Mouse (Mus musculus) liver, embryonic 11.5 days (tissue): ENCODE results near the gene Pkp3. TPM values are rescaled to one million over a fixed set of nuclear protein-coding genes. Genes with fewer than 3 reads are reported as not detected.

Experiments used
- ATAC-seq: fragments of 200-750 bp; cut with Nextera tagmentation; replicated peaks from 2 replicates; pipeline ENCODE4 v1.8.0; 2017; ENCODE audit warnings: moderate number of reproducible peaks, mild to moderate bottlenecking, moderate TSS enrichment, moderate library complexity; ENCODE audit not compliant: low FRiP score
- DNase-seq: peaks from one replicate; pipeline ENCODE4 v3.0.0-alpha.2; 2017; ENCODE audit warnings: low spot score
- H3K27ac ChIP-seq: fragments of 300-500 bp; sonication (generic); 2 replicates; pipeline ENCODE4 v1.5.1; 2014; ENCODE audit warnings: mild to moderate bottlenecking, low read depth, low read length, control low read depth
- H3K27me3 ChIP-seq: fragments of 300-500 bp; sonication (generic); replicated peaks from 2 replicates; pipeline ENCODE4 v1.6.1; 2014; ENCODE audit warnings: low read length, mixed read lengths; ENCODE audit not compliant: control insufficient read depth, insufficient read depth
- H3K36me3 ChIP-seq: fragments of 300-500 bp; sonication (generic); 2 replicates; pipeline ENCODE4 v1.6.1; 2014; ENCODE audit warnings: mild to moderate bottlenecking, low read length, moderate library complexity, mixed read lengths; ENCODE audit not compliant: control insufficient read depth, insufficient read depth
- H3K4me1 ChIP-seq: fragments of 300-500 bp; sonication (generic); replicated peaks from 2 replicates; pipeline ENCODE4 v1.6.1; 2014; ENCODE audit warnings: low read length, mixed read lengths; ENCODE audit not compliant: control insufficient read depth, insufficient read depth
- H3K4me2 ChIP-seq: fragments of 300-500 bp; sonication (generic); 2 replicates; pipeline ENCODE4 v1.6.1; 2014; ENCODE audit warnings: mild to moderate bottlenecking, control low read depth, moderate library complexity
- H3K4me3 ChIP-seq: fragments of 300-500 bp; sonication (generic); 2 replicates; pipeline ENCODE4 v1.5.1; 2014; ENCODE audit warnings: low read depth, low read length, control low read depth
- H3K9ac ChIP-seq: fragments of 300-500 bp; sonication (generic); 2 replicates; pipeline ENCODE4 v1.6.1; 2014; ENCODE audit warnings: low read depth, low read length, control low read depth
- H3K9me3 ChIP-seq: fragments of 300-500 bp; sonication (generic); 2 replicates; pipeline ENCODE4 v1.6.1; 2016; ENCODE audit warnings: low read length, inconsistent platforms, mixed read lengths; ENCODE audit not compliant: control insufficient read depth
- WGBS: fragments of 180-500 bp; shearing (Covaris S2); extraction: QIAGEN DNeasy Blood & Tissue Kit; methylation state at CpG from one replicate; pipeline ENCODE4 v1.1.7; 2014; 5-methylcytosine and 5-hydroxymethylcytosine counted together
- polyA plus RNA-seq: library from polyadenylated mRNA; unstranded; fragments of >200 nt; fragmentation: Nextera tagmentation; extraction: Ambion mirVana; gene quantifications from 2 replicates; pipeline ENCODE4 v1.2.1, GENCODE M21; 2014

Gene Pkp3
- polyA plus RNA-seq, 1 experiment from 2014 or later, result 1.9 TPM

DNA sequence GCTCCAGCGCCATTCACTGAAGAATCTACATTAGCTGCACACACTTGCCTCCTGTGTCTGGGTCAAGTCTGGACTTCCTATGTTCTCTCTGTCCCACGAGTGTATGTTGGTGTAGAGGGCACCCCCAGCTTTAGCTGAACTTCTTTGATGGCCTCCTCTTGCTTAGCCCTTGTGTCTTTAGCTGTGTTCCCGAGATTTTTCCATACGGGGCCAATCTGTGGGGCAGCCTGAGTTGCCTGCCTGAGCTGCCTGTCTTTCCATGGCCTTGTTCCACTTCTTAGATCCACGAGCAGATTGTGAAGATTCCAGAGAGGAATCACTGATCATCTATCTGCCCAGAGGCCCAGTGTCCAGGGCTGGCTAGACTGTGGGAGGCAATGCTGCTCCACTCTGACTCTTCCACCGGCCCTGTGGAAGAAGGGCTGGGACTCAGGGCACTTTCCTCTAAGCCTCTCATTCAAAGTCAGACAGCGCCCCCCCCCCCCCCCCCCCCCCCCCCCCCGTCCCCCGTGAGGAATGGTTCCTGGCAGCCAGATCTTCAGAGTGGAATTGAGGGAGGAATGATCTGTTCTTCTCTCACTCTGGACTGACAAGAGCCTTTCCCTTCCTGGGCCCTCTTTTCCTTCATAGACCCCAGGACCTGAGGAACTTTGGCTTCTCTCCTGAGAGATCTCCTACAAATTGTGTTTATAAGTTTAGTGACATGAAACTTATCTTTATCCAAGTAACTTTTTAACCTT is 37.0 kb upstream of the Pkp3 start:
- DNase-seq, result no peak
- no peaks in the 10 kb centered on the region for H3K27me3 ChIP-seq
- H3K27ac ChIP-seq, result peak overlapping the region; percentile 30; the same call in 1 of the 2 replicates
- no peak for ATAC-seq
- no peaks in the 10 kb centered on the region for H3K36me3 ChIP-seq
- peaks cover 29% of the 10 kb centered on the region for H3K4me1 ChIP-seq
- H3K9me3 ChIP-seq, result no peaks in the 10 kb centered on the region
- H3K4me2 ChIP-seq, result no peak overlapping the region
- 61% methylated on average over 6 of the region's 9 CpGs for WGBS
- H3K9ac ChIP-seq, result no peak overlapping the region
- no peak overlapping the region for H3K4me3 ChIP-seq

DNA sequence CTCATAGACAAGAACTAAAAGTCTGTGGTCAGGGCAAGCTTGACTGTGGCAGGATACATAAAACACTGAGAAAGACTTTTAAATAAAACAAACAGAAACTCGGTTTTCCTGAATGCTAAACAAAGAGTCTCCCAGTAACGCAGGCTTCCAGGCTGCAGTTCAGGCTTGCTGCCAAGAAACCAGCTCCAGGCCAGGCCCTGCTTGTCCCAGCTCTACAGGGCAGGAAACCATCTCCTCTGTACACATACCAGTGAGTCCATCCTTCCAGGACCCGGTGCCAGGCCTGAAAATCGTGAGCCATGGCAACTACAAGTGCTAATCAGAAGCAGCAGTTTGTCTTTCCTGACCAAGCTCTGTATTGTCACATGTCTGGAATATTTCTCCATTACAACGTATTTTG is 36.4 kb upstream of the Pkp3 start:
- DNase-seq (no peak), ATAC-seq (no peak)
- H3K4me1 ChIP-seq, result peaks cover 33% of the 10 kb centered on the region
- no peaks in the 10 kb centered on the region for H3K27me3 ChIP-seq
- peak overlapping the region; percentile 30; the same call in 1 of the 2 replicates for H3K27ac ChIP-seq
- H3K4me2 ChIP-seq, result no peak overlapping the region
- 28% methylated on average over 5 of the region's 5 CpGs for WGBS
- H3K9me3 ChIP-seq, result no peaks in the 10 kb centered on the region
- H3K4me3 ChIP-seq, result no peak overlapping the region
- H3K9ac ChIP-seq, result no peak overlapping the region
- no peaks in the 10 kb centered on the region for H3K36me3 ChIP-seq

DNA sequence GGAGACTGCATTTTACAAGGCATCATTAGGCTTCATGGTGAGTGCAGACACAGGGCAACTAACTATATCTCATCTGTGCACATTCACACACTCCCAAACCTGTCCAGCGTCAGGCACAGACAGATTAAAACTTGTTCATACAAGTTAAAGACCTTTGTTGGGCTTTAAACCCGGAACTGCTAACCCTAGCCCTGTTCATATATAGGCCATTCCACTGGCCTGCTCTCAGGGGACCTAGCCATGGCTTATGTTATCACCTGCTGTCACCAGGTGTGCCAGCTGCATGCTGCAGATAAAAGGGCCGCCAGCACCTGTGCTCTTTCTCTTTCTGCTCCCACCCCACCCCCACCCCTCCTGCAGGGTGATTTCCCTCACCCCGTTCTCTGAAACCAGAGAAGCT is 35.5 kb upstream of the Pkp3 start:
- H3K9ac ChIP-seq, result peak overlapping the region; percentile 20; the same call in 1 of the 2 replicates
- no peaks in the 10 kb centered on the region for H3K9me3 ChIP-seq
- 21% methylated on average over 4 of the region's 4 CpGs for WGBS
- H3K27me3 ChIP-seq, result no peaks in the 10 kb centered on the region
- ATAC-seq, result peak; percentile 75
- peak overlapping the region; percentile 76 for H3K27ac ChIP-seq
- H3K4me1 ChIP-seq, result peaks cover 40% of the 10 kb centered on the region
- no peaks in the 10 kb centered on the region for H3K36me3 ChIP-seq
- DNase-seq, result no peak
- peak overlapping the region; percentile 40 for H3K4me2 ChIP-seq
- H3K4me3 ChIP-seq, result no peak overlapping the region

DNA sequence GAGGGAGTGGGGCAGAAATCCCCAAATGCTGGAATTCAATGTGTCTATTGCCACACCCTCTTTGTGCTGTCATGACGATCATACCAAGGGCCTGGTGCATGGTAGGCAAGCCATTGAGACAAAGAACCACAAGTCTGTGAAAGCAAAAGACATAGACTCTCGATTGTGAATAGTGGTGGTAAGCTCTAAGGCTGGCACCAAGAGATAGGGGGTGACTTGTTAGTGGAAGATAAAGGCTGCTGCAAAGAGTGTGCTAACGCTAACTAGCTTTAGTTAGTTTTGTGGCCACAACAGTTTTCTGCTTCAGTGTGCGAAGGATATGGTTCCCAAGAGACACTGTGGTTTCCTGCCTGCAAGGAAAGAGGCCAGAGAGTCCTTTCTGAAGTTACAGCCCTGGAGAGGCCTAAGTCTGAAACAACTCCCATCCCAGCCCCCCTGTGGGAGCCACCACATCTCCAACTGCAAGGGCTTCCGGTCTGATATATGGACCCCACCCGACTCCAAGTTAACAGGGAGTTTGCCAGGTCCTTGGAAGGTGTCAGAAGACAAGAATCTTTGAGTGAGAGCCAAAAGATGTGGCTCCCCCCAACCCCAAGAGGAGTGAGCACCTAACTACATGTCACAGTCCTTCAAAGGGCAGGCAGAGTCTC is 31.0 kb upstream of the Pkp3 start:
- peak overlapping the region; percentile 26; the same call in 1 of the 2 replicates for H3K9ac ChIP-seq
- no peaks in the 10 kb centered on the region for H3K9me3 ChIP-seq
- H3K27ac ChIP-seq, result peak overlapping the region; percentile 88
- WGBS, result 28% methylated on average over 6 of the region's 6 CpGs
- no peak overlapping the region; the same call in 1 of the 2 replicates for H3K4me3 ChIP-seq
- H3K4me2 ChIP-seq, result peak overlapping the region; percentile 89
- H3K36me3 ChIP-seq, result no peaks in the 10 kb centered on the region
- H3K27me3 ChIP-seq, result no peaks in the 10 kb centered on the region
- H3K4me1 ChIP-seq, result peaks cover 33% of the 10 kb centered on the region
- no peak for DNase-seq
- ATAC-seq, result peak; percentile 78

DNA sequence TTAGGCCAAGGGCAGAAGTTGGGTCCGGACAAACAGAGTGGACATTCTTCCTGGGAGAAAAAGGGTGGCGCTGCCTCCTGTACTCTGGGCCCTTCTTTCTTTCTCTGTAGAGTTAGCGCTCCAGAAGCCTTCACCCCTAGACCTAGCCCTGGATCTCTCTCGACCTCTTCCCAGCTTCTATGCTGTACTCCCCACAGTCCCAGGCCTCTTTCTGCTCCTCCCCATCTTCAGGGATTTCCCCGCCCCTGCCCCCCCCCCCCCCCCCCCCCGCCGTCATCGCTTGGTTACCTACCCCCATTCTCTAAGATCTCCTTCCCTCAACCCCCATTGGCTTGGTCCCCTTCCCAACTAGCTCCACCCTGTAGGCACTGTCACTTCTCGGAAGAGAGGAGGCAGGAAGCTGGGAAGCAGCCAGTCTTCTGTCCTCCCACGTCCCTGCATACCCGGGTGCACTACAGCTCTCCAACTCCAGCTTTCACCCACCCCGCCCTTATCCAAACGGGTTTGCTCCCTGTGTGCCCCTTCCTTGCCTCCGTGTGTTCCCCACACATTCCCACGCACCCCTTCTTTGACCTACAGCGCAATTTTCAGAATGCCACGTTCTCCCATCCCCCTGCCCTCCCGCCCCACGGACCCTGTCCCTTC is 30.3 kb upstream of the Pkp3 start:
- Histone ChIP-seq H3K36me3 (no peaks in the 10 kb centered on the region), H3K4me3 (peak overlapping the region; percentile 45), H3K4me2 (peak overlapping the region; percentile 89), H3K9me3 (no peaks in the 10 kb centered on the region), H3K9ac (peak overlapping the region; percentile 63), H3K27me3 (no peaks in the 10 kb centered on the region), H3K27ac (peak overlapping the region; percentile 88), H3K4me1 (peaks cover 28% of the 10 kb centered on the region)
- ATAC-seq (peak; percentile 46), DNase-seq (no peak)
- WGBS, result 5% methylated on average over 15 of the region's 19 CpGs

DNA sequence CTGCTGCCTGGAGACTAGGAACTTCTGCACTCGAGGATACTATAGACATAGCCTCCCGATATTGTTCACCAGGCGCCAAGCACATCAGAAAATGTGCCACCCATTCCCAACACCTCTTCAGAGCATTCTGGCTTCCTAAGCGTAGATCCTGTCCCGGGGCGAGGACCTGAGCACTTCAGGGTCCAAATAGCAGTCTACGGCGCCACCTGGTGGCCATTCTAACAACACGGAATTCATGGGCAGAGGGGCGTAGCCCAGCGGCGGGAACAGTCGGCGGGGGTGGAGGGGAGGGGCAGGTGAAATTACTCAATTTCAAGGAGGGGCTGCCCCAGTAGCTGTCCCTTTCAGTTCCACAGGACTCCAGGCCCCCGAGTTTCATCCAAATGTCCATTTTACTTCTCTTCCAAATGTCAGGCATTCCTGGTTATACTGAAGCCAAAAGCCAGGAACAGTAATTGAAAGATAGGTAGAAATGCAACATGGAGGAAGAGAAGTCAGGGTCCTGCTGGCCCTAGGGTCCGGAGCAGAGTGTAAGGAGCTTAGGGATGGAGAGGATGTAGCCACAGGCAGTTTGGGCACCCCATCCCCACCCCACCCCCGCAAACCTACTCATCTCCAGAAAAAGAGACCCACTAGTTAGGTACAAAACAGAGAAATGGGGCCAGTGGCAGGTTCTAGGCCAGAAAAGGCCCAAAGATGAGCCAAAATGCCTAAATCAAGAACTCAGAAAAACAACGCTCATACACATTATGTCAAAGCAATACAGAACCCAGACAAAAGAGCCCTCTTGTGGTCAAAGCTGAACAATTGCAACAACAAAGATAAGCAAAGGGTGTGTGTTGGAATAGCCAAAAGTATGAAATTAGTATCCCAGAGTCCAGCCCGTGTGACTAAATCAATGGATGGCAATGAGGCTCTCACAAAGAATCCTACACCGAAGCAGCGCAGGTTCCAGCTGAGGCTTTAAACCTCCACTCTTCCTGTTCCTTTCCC is 29.5 kb upstream of the Pkp3 start:
- Histone ChIP-seq H3K27ac (peak overlapping the region; percentile 88), H3K27me3 (no peaks in the 10 kb centered on the region), H3K4me3 (peak overlapping the region; percentile 45), H3K9ac (peak overlapping the region; percentile 63), H3K9me3 (no peaks in the 10 kb centered on the region), H3K4me1 (peaks cover 20% of the 10 kb centered on the region), H3K36me3 (no peaks in the 10 kb centered on the region), H3K4me2 (peak overlapping the region; percentile 89)
- peak; percentile 77 for ATAC-seq
- peak; percentile 85 for DNase-seq
- 10% methylated on average over 21 of the region's 21 CpGs for WGBS

DNA sequence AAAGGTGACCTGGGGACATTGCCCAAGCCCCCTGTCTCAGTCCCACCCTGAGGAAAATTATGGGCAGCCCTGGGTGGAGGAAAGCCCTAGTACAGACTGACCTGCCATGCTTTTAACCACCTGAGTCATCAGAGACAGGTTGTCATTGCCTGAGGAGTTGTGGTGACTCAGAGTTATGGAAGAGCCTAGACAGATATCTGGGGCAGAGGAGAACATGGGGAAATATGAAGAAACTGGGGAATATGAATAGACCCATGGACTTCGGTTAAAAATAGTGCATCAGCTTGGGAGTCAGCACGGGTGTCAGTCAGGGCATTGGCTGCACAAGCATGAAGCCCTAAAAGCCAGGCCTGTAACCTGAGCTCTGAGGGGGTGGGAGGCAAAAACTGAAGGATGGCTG is 28.7 kb upstream of the Pkp3 start:
- Histone ChIP-seq H3K9me3 (no peaks in the 10 kb centered on the region), H3K4me2 (no peak overlapping the region), H3K4me1 (peaks cover 20% of the 10 kb centered on the region), H3K27ac (no peak overlapping the region), H3K9ac (no peak overlapping the region), H3K27me3 (no peaks in the 10 kb centered on the region), H3K4me3 (no peak overlapping the region), H3K36me3 (no peaks in the 10 kb centered on the region)
- ATAC-seq, result no peak
- 82% methylated on average over 2 of the region's 2 CpGs for WGBS
- DNase-seq, result no peak

DNA sequence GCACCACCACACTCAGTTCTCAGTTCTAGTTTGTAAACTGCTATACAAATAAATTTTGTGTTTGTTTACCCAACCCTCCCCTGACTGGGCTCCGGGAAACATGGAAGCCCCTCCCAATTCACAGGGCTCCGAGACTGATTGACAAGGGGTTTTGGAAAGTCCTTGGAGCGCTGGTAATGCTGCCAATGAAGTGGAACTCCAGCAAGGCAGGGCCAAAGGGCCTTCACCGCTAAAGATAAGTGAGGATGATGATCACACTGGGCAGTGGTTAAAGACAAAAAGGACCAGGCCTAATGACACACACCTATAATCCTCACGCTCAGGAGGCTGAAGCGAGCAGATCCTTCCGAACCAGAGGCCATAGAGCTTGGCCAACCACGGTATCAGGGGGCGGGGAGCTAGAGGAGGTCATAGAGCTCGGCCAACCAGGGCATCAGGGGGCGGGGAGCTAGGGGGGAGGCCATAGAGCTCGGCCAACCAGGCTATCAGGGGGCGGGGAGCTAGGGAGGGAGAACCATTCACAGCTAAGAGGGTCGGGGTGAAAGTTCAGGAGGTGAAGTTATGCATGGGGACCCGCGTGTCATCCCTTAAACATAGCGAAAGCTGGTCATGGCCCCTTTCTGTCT is 26.8 kb upstream of the Pkp3 start:
- no peaks in the 10 kb centered on the region for H3K36me3 ChIP-seq
- H3K9me3 ChIP-seq, result no peaks in the 10 kb centered on the region
- H3K27me3 ChIP-seq, result no peaks in the 10 kb centered on the region
- H3K27ac ChIP-seq, result no peak overlapping the region
- H3K4me2 ChIP-seq, result no peak overlapping the region
- 55% methylated on average over 17 of the region's 17 CpGs for WGBS
- peaks cover 20% of the 10 kb centered on the region for H3K4me1 ChIP-seq
- no peak overlapping the region for H3K4me3 ChIP-seq
- no peak overlapping the region for H3K9ac ChIP-seq
- no peak for ATAC-seq
- DNase-seq, result no peak
